Mouse (Mus musculus): Measurements from ENCODE around the gene Tbc1d1. TPM values are rescaled to one million over a fixed set of nuclear protein-coding genes. Genes with fewer than 3 reads are reported as not detected.

The Tbc1d1 gene
- total and polyA plus RNA-seq, 3 experiments = 26.0 to 38.6 (median 31.9) TPM

DNA sequence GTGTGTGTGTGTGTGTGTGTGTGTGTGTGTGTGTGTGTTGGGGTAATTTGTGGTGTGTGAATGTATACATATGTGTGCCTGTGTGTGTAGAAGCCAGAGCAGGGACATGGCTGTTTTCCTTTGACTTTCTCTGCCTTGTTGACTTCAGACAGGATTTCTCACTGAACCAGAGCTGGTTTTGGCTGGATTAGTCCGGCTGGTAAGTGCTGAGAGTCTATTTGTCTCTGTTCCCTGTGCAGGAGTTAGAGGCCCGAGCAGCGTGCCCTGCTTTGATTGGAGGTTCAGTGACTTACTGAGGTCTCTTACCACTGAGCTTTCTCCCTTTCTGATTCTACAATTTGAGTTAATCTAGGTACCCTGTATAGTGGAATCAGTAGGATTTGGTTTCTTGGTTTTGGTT lies 109.8 kb downstream of the Tbc1d1 start:
- in situ Hi-C loops (cut with MboI; ENCODE audit: low pct_ligation_motif_present, low pct_unique_long_range_greater_than_20kb, low sequenced_read_pairs) = loop anchor here (25.0 kb wide), 1 partner anchor 354 kb away; no protein-coding TSS in a partner anchor
- Histone ChIP-seq H3K27me3 (replicated peaks) (no peaks in the 10 kb centered on the region), H3K79me2 (replicated peaks; ENCODE audit: control insufficient read depth, extremely low read depth, insufficient read depth, poor library complexity, severe bottlenecking) (no peaks in the 10 kb centered on the region), H3K4me2 (ENCODE audit: insufficient read depth, low read depth, poor library complexity, severe bottlenecking) (no peak overlapping the region), H3K4me3 (replicated peaks in 1 of 3; ENCODE audit: low read depth in 2 of 3, low read length in 2 of 3, poor library complexity in 1 of 3) (no peak overlapping the region), H3K9ac (ENCODE audit: insufficient read depth, low read depth) (no peak overlapping the region), H3K4me1 (ENCODE audit: control insufficient read depth in 1 of 2, insufficient read depth in 2 of 2) (peaks cover 0 to 7% of the 10 kb centered on the region in 2 experiments; a peak in 2 of 4 replicates), H3K36me3 (replicated peaks in 1 of 2; ENCODE audit: control insufficient read depth in 1 of 2, insufficient read depth in 1 of 2, low read length in 1 of 2) (peaks cover 19 to 72% of the 10 kb centered on the region in 2 experiments), H3K9me3 (replicated peaks; ENCODE audit: low read length) (no peaks in the 10 kb centered on the region), H3K27ac (ENCODE audit: insufficient read depth, low read depth) (no peak overlapping the region)
- no peak for DNase-seq (ENCODE audit: extremely low read depth)
- dilution Hi-C loops (cut with MboI; ENCODE audit: extremely low pct_ligation_motif_present, extremely low pct_unique_long_range_greater_than_20kb, low sequenced_read_pairs) = no loop called here
- TF ChIP-seq BHLHE40 (IDR thresholded peaks at IDR 0.05; ENCODE audit: low read depth, low read length) = no peak
- TF ChIP-seq NELFE (IDR thresholded peaks at IDR 0.05; ENCODE audit: low read depth, low read length) = no peak
- no peak for TF ChIP-seq ETS1 (conservative IDR thresholded peaks at IDR 0.05; ENCODE audit: low read depth, low read length)
- no peak for TF ChIP-seq SMC3 (IDR thresholded peaks at IDR 0.05; ENCODE audit: low read depth, low read length)
- TF ChIP-seq E2F4 (IDR thresholded peaks at IDR 0.05; ENCODE audit: insufficient replicate concordance, low read depth, low read length) = no peak
- TF ChIP-seq ZKSCAN1 (IDR thresholded peaks at IDR 0.05; ENCODE audit: borderline replicate concordance, low read depth, low read length) = no peak
- TF ChIP-seq CHD2 (IDR thresholded peaks at IDR 0.05; ENCODE audit: low read length) = no peak
- TF ChIP-seq ZNF384 (IDR thresholded peaks at IDR 0.05; ENCODE audit: low read depth, low read length) = no peak

DNA sequence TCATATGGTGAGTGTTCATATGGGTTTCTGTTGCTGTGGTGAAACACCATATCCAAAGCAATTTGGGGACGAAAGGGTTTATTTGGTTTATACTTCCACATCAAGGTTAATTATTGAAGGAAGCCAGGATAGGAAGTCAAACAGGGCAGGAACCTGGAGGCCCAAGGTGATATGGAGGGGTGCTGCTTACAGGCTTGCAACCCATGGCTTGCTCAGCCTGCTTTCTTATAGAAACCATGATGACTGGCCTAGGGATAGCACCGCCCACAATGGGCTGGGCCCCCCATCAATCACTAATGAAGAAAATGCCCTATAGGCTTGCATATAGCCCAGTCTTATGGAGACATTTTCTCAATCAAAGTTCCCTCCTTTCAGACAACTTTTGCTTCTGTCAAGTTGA lies 110.4 kb downstream of the Tbc1d1 start:
- H3K9me3 ChIP-seq (replicated peaks; ENCODE audit: low read length) = no peaks in the 10 kb centered on the region
- H3K4me1 ChIP-seq (ENCODE audit: control insufficient read depth in 1 of 2, insufficient read depth in 2 of 2) = peaks cover 0 to 7% of the 10 kb centered on the region in 2 experiments; a peak in 2 of 4 replicates
- DNase-seq (ENCODE audit: extremely low read depth) = no peak
- no peak overlapping the region for H3K4me3 ChIP-seq (replicated peaks in 1 of 3; ENCODE audit: low read depth in 2 of 3, low read length in 2 of 3, poor library complexity in 1 of 3)
- H3K79me2 ChIP-seq (replicated peaks; ENCODE audit: control insufficient read depth, extremely low read depth, insufficient read depth, poor library complexity, severe bottlenecking) = no peaks in the 10 kb centered on the region
- dilution Hi-C loops (cut with MboI; ENCODE audit: extremely low pct_ligation_motif_present, extremely low pct_unique_long_range_greater_than_20kb, low sequenced_read_pairs) = no loop called here
- no peak for TF ChIP-seq ELF1 (IDR thresholded peaks at IDR 0.05; ENCODE audit: low read depth, low read length)
- no peak for TF ChIP-seq KAT2A (IDR thresholded peaks at IDR 0.05; ENCODE audit: insufficient replicate concordance, low read length)
- TF ChIP-seq IRF4 (IDR thresholded peaks at IDR 0.05; ENCODE audit: low read depth, low read length) = no peak
- no peak for TF ChIP-seq MEF2A (IDR thresholded peaks at IDR 0.05; ENCODE audit: borderline replicate concordance, low read depth, low read length)
- no peak for TF ChIP-seq MAZ (IDR thresholded peaks at IDR 0.05; ENCODE audit: low read depth, low read length)
- no peak for TF ChIP-seq TBP (conservative IDR thresholded peaks at IDR 0.05; ENCODE audit: low read depth, low read length)
- TF ChIP-seq TCF12 (IDR thresholded peaks at IDR 0.05; ENCODE audit: low read depth, low read length) = no peak
- TF ChIP-seq JUN (IDR thresholded peaks at IDR 0.05; ENCODE audit: insufficient read depth, low read depth, low read length) = no peak
- TF ChIP-seq POLR2A (IDR thresholded peaks at IDR 0.05; ENCODE audit: low read depth, low read length) = no peak
- TF ChIP-seq USF1 (IDR thresholded peaks at IDR 0.05; ENCODE audit: low read depth, low read length) = no peak
- TF ChIP-seq MAX (IDR thresholded peaks at IDR 0.05; ENCODE audit: low read length) = no peak
- no peak for TF ChIP-seq JUND (conservative IDR thresholded peaks at IDR 0.05; ENCODE audit: low read depth, low read length)
- no peak for TF ChIP-seq CHD1 (IDR thresholded peaks at IDR 0.05; ENCODE audit: low read depth, low read length)
- TF ChIP-seq ZMIZ1 (IDR thresholded peaks at IDR 0.05; ENCODE audit: low read depth, low read length) = no peak
- TF ChIP-seq POLR2AphosphoS2 (IDR thresholded peaks at IDR 0.05; ENCODE audit: low read depth, low read length) = no peak
- TF ChIP-seq CTCF (conservative IDR thresholded peaks at IDR 0.05 in 1 of 2, IDR thresholded peaks at IDR 0.05 in 1 of 2; ENCODE audit: low read depth in 2 of 2, low read length in 2 of 2) = no peak
- no peak for TF ChIP-seq ZC3H11A (IDR thresholded peaks at IDR 0.05; ENCODE audit: low read depth, low read length)
- in situ Hi-C loops (cut with MboI; ENCODE audit: low pct_ligation_motif_present, low pct_unique_long_range_greater_than_20kb, low sequenced_read_pairs) = loop anchor here (25.0 kb wide), 1 partner anchor 354 kb away; no protein-coding TSS in a partner anchor
- H3K4me2 ChIP-seq (ENCODE audit: insufficient read depth, low read depth, poor library complexity, severe bottlenecking) = no peak overlapping the region
- no peak overlapping the region for H3K27ac ChIP-seq (ENCODE audit: insufficient read depth, low read depth)
- H3K36me3 ChIP-seq (replicated peaks in 1 of 2; ENCODE audit: control insufficient read depth in 1 of 2, insufficient read depth in 1 of 2, low read length in 1 of 2) = peaks cover 26 to 79% of the 10 kb centered on the region in 2 experiments
- H3K27me3 ChIP-seq (replicated peaks) = no peaks in the 10 kb centered on the region
- H3K9ac ChIP-seq (ENCODE audit: insufficient read depth, low read depth) = no peak overlapping the region
